Mouse (Mus musculus) urinary bladder, postnatal 14 days (tissue): ENCODE data around the gene Hoxb6.

Source experiments
- DNase-seq: peaks from one replicate; pipeline ENCODE4 v3.0.0; 2021; ENCODE audit warnings: low spot score

Gene Hoxb6

DNA sequence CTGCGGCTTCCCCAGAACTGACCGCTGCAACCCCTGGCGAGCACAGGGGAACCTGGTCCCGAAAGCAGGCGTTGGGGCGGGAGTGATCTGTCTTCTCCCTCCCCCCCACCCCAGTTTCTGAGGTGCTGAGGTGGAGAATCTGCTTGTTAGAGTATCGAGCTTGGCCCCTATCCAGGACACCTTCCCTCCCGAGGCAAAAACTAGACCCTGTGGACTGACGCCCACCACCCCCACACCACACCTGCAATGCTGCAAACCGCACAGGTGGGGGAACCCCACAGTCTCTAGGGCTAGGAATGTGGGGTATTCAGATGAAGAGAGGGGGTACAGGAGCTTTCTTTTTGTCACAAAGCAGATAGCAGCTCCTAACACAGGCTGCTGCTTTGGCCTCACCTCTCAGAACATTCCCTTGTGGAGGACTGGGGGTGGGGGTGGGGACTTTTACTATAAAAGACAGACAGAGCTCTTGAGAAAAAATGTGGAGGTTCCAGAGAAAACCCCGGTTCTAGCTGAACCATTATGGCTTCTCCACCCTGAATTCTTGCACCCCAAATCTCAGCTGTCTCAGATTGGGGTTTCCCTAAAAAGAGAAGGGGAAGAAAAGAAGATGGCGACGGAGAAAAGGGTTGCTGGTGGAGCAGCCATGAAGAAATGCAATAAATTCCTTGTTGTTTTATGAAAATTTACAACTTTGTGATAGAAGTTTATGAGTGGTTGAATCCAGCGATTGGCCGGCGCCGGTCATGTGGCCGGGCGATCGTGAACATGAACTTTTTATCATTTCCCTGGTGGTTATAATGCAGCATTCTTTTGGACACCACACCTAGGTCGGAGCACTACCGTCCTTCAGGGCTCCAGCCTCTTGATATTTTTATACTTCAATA is at the start of gene Hoxb6:
Hoxb6 (plus strand) TSS at position 796 of the 884 bp plus-strand sequence.
- peak; percentile 82 for DNase-seq

GRCm38 (mm10) chr11:96250901-96251300 is 41.4 kb upstream of the Hoxb6 start:
- DNase-seq = no peak

DNA sequence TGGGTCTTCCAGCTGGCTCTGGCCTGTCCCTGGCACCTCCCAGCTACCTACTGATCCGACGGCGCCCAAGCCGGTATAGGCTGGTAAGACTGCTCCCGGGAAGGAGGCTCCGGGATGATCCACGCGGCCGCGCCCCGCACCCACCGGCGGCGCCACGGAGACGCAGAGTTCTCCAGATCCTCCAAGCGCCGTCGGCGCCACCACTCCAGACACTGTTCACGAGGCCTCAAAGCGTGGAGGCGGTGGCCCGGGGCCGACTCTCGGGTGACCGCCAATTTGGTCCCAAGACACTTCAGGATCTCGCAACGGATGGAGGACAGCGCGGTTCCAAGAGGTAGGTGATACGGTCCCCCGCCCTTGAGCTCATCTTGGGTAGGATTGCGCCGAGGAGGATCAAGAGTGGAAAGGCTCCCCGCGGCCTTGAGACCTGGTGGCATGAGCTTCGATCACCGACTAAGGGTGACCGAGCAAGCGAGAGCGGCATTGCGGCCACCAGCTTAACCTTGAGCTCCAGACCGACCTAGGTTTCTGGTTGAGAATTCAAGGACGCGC is 40.7 kb upstream of the Hoxb6 start:
- DNase-seq = no peak

DNA sequence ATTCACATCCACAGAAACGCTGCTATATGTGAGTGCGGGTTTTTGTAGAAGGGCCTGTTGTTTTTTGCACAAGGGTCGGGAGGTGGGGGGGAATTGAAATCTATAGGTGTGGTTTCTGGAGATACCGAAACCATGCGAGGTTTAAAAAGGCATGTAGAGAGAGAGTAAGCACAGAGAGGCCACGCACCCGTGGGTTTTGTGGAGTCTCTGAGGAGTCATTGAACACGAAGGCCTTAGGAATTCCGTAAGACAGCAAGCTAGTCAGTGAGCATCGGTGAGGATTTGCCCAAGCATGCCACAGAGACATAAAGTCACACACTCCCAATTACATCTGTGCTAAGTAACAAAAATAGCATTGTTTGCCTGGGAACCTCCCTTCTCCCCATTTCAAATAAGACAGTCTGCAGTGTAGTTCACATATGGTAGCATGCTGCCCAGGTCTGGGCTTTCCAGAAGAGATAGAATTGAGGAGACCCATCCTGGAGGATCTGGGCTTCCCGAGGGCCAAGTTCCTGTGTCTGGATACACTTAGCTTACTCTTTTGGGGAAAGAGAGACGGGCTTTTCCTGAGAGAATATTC is 39.6 kb upstream of the Hoxb6 start:
- no peak for DNase-seq

GRCm38 (mm10) chr11:96254221-96254620 is 38.1 kb upstream of the Hoxb6 start:
- DNase-seq = no peak

DNA sequence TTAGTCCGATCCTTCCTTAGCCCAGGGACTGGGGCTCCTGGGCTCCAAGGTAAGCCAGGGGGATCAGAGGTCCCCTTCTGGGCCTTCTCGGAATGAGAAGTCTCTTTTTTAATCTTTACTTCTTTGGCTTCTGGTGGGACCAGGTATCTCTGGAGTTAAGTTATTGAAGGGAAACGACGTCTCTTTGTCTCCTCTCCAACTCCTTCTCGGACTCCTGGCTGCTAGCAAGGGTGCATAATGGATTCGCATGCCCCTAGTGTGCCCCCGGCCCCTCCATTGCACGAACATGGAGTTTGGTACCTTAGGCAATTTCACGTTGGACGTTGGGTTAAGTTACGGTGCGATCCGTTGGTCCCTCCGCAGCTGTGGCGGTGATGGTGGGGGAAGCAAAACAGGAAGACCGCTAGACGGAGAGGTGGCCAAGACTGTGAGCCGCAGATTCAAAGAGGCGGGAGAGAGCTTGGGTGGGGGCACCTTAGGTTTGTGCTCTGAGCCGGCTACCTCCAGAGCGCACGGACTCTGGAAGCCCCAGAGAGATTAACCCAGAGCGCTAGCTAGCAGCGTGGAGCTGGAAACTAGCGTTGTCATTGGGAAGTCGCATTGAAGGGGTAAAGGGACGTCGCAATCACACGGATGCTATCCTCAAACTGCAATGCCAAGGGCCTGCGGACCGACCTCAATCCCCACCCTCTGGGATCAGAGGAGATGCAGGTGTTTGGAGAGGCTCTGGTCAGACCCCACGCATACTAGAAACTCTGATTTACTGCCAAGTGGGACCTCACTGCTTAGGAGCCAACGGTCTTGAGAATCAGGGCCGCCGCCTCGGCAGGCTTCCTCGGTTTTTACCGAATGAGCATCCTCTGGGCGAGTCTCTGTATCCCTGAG is 36.9 kb upstream of the Hoxb6 start:
- DNase-seq = no peak

GRCm38 (mm10) chr11:96255996-96256445 is 36.3 kb upstream of the Hoxb6 start:
- no peak for DNase-seq

DNA sequence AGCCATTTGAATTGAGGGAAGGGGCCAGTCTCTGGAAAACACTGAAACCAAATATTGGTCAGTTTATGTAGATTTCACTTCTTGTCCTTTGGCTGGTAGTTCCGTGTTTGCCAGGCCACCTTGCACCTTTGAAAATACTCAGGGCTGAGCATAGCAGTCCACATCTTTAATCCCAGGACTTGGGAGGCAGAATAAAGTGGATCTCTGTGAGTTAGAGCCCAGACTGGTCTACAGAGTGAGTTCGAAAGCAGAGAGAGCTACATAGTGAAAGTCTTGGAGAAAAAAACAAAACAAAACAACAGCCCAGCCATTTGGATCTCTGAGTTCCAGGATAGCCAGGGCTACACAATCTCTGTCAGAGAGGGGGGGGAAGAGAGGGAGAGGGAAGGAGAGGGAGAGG is 35.1 kb upstream of the Hoxb6 start:
- DNase-seq = no peak

DNA sequence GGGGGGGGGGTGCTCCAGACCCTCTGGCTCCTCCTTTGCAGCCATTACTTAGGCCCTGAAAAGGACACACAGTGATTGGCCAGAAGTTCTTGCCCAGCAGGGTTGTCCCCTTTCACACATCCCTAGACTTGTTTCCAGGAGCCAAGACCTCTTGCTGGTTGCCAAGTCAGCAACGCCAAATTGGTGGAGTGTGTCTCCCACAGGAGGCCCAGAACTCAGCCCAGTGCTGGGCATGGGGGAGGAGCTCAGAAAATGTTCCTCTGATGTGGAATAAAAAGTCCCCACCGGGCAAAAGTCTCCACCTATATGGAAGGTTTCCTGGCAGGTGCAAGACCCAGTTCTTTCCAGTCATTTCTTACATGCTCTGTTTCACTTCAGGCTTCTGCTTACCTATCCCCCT is 33.2 kb upstream of the Hoxb6 start:
- no peak for DNase-seq

- DNase-seq = no peak
These were observed 32.8 kb upstream of the Hoxb6 start for GRCm38 (mm10) chr11:96259511-96259910.

DNA sequence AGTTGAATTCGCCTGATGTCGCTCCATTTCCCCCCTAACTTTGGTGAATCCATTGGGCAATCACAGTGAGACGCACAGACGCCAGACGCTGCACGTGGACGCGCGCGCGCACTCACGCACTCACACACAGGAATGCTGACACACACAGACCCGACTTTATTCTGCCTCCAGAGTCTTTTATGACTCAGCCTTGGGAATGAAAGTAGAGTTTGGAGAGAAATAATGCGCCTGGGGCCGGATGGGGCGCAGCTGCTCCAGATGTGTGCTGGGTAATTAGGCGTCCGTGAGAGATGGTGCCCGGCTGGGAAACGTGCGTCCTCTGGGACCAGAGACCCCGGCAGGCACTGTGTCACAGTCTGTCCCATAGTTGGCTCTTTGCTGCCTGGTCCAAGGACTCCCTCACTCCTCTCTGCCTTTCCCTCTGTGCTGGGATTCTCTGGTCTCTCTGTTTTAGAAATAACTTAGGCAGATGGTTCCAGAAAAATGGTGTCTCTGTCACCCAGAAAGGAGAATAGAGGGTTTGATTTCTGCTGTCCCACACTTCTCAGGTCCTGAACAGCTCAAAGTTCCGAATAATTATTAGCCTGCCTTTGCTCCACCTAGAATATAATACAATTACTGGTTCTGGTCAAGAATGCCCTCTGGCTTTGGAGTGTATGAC is 31.8 kb upstream of the Hoxb6 start:
- DNase-seq = no peak

DNA sequence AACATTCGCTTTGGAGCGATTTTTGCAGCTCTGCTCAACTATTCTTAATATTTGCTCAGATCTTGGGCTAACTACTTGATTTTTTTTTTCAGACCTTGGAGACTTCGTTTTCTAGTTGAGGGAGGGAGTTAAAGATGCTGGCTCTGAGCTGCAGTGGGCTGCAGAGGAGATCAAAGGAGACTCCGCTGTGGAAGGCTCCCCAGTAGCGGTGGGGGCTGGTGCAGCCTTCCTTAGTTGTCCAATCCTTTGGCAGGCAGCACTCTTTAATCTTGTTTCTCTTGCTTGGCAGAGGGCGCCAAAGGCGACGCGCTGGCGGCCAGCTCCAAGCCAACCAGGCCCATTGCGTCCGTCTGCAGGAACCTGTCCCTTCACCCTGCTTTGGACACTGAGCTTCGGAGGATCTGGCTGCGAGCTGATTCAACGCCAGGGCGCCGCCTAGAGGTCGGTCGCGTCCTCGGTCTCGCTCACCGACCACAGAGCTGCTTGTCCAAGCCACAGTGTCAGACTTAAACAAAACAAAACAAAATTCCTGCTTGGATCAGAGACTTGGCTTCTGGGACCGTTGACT is 30.9 kb upstream of the Hoxb6 start:
- peak; percentile 83 for DNase-seq

DNA sequence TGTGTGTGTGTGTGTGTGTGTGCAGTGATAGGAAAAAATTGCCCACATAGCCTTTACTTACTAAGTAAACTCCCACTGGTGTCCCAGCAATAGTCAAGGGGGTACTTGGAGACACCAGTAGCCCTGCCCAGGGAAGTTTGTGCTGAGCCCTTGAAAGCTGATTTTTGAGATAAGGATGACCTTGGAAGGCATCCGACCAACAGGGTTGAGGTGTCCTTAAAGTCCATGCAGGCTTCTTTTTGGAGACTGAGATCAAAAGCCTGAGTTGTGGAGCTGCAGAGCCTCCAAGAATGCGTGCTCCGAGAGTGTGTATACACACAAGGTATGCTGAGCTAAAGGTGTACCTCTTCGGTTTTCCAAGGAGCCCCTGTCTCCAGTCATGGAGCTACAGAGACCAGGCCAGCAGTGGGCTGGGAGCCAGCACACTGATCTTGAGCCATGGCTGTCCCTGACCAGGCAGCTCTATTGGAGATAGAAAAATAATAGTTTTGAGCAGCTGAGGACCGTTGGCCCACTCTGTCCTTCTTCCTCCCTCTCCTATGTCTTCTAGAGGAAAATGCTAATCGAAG is 29.9 kb upstream of the Hoxb6 start:
- no peak for DNase-seq

- DNase-seq = no peak
These were observed 28.5 kb upstream of the Hoxb6 start for GRCm38 (mm10) chr11:96263636-96264389.

DNA sequence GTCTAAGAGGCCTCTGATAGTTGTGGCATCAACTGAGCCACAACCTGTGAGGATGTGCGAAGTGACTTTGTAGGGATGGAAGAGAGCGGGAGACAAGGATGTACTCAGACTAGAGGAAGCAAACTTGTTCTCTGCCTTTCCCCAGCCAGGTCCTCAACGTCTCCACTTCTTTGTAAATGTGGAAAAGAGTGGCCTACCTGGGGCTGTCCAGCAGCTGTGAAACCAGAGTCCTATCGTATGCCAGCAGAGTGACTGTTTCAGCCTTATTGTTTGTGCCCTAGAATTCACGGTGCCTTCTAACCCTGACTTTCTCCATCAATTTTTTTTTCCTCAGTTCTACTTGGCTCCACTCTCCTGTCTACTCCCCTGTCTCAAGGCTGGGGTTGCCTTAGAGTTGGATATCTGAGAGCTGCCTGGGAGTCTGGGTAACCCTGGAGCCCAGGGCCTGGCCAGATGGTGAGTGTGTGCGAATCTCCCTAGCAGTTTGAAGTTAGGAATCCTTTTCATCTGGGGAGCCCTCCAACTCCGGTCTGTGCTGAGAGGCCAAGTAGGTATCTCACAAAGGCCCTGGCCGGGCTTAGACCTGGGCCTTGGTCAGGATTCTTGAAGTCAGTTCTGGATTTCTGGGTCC is 27.8 kb upstream of the Hoxb6 start:
- DNase-seq = no peak

DNA sequence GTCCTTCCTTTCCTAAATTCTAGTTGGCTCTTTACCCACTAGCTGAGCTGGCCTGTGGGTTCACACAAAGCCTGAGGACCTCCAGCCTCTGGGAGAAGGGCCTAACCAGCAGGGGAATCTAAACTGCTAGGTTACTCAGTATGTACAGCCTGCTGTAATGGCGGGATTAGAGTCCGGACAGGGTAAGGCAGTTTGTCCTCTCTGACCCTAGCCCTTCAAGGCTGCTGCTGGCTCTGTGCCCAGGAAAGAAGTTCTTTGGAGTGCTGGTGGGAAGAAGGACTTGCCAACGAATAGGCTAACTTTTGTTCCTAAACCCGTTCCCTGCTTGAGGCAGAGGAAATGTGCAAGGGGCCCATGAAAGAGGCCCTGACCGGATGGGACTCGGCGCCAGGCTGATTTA is 26.3 kb upstream of the Hoxb6 start:
- DNase-seq = no peak

DNA sequence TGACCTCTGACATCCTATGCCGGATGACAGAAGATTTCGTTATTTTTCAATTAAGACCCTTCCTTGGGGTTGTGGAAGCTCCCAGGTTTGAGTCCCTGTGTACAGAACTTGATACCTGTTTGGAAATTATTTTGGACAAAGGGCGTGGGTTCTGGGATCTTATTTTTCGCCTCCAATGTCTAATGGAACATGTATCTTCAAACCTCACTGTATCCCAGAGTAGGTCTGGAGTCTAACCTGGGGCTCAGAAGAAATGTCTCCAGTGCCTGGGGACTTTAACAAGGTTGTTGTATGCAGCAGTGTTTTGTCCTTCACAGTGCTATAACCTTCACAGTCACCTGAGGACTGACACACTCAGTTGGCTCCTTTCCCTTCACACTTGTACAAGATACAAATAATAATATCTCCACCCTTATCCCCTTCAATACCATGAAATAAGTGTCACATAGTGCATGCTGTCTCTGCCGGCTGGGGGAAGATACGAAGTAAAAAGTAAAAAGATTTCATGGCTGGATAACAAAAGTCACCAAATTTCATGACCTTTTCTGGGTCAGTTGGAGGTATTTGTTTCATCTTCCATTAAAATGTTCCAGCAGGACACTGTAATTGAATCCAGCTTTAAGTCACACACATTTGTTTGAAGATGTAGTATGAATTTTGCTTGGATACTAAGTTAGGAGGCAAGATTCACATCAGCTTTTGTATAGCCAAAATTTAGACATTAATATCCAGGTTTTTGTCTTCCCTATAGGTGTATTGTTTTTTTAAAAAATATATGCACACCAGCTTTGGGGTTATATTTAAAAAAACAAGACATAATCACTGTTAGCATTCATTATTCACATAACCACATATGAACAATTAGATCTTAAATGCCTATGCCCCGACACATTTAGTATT is 25.0 kb upstream of the Hoxb6 start:
- DNase-seq = no peak

DNA sequence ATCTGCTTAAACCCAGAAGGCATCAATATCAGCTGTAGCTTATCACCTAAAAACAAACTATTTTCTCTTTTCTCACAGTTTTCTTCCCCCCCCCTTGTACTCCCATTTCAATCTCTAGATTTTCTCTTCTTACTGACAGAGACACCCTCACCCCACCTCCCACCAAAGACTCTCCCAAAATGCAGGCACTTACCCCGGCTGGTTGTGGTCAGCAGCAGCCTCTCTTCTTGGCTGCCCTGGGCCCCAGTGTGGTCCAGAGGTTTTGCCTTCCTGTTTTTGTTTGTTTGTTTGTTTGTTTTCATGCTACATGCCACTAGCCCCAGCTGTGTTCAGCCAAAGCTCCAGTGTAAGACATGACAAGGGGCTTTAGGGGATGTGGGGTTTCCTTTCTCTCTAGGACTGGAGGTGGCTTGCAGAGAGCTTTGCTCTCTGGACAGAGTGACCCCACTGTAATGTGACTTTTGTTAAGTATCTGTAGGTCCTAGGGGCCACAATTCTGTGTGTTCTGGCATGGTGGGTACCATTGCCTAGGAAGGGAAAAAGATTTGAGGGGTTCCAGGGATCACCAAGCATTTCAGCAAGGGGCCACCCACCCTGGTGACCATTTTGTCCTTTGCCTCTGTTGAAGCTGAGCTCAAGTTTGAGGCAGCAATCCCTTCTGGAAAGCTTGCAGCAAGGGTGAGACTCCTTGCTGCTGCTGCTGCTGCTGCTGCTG is 24.1 kb upstream of the Hoxb6 start:
- DNase-seq = no peak
